Mouse (Mus musculus) ES-E14 (cell line): ENCODE measurements around the gene Gba2.

Experiments
- CHD2 ChIP-seq: IDR thresholded peaks from 2 replicates; pipeline ENCODE4 v1.6.1; 2014; ENCODE audit warnings: mild to moderate bottlenecking, low read depth, low read length, inconsistent platforms
- HCFC1 ChIP-seq: IDR thresholded peaks from 2 replicates; pipeline ENCODE4 v1.6.1; 2012; ENCODE audit warnings: low read length, inconsistent platforms, borderline replicate concordance; ENCODE audit not compliant: insufficient read depth
- MAFK ChIP-seq: IDR thresholded peaks from 2 replicates; pipeline ENCODE4 v1.6.1; 2014; ENCODE audit warnings: mild to moderate bottlenecking, low read depth, low read length, inconsistent platforms; ENCODE audit not compliant: insufficient read depth
- ZC3H11A ChIP-seq: IDR thresholded peaks from 2 replicates; pipeline ENCODE4 v1.6.1; 2012; ENCODE audit warnings: low read depth, mild to moderate bottlenecking, inconsistent platforms, low read length, borderline replicate concordance
- ZNF384 ChIP-seq: IDR thresholded peaks from 2 replicates; pipeline ENCODE4 v1.6.1; 2012; ENCODE audit warnings: low read depth, low read length, inconsistent platforms

GRCm38 (mm10) chr4:43546375-43547047, 32.2 kb downstream of the Gba2 start:
- no peak for TF ChIP-seq HCFC1
- no peak for TF ChIP-seq MAFK
- TF ChIP-seq ZC3H11A, result no peak
- TF ChIP-seq CHD2, result no peak
- TF ChIP-seq ZNF384, result no peak
